Mouse (Mus musculus) heart, embryonic 15.5 days (tissue): ENCODE results near the gene Tlx3. TPM values are rescaled to one million over a fixed set of nuclear protein-coding genes. Genes with fewer than 3 reads are reported as not detected.
A peak's percentile ranks its signal among the peaks of the same experiment; 100 is the strongest.

Experiments used
- ATAC-seq: fragments of 200-750 bp; cut with Nextera tagmentation; replicated peaks from 2 replicates; pipeline ENCODE4 v1.8.0; 2017; ENCODE audit warnings: low read depth, moderate TSS enrichment; ENCODE audit not compliant: insufficient number of reproducible peaks, insufficient read depth, low FRiP score
- H3K27ac ChIP-seq: fragments of 300-500 bp; sonication (generic); 2 replicates; pipeline ENCODE4 v1.5.1; 2015; ENCODE audit warnings: mild to moderate bottlenecking, inconsistent platforms
- H3K27me3 ChIP-seq: fragments of 300-500 bp; sonication (generic); 2 replicates; pipeline ENCODE4 v1.6.1; 2015; ENCODE audit warnings: inconsistent platforms
- H3K36me3 ChIP-seq: fragments of 300-500 bp; sonication (generic); 2 replicates; pipeline ENCODE4 v1.6.1; 2015; ENCODE audit warnings: mild to moderate bottlenecking, inconsistent platforms
- H3K4me1 ChIP-seq: fragments of 300-500 bp; sonication (generic); replicated peaks from 2 replicates; pipeline ENCODE4 v1.6.1; 2015; ENCODE audit warnings: inconsistent platforms
- H3K4me2 ChIP-seq: fragments of 300-500 bp; sonication (generic); 2 replicates; pipeline ENCODE4 v1.6.1; 2015; ENCODE audit warnings: inconsistent platforms, mild to moderate bottlenecking, moderate library complexity
- H3K4me3 ChIP-seq: fragments of 300-500 bp; sonication (generic); 2 replicates; pipeline ENCODE4 v1.5.1; 2015; ENCODE audit warnings: mild to moderate bottlenecking, inconsistent platforms
- H3K9ac ChIP-seq: fragments of 300-500 bp; sonication (generic); 2 replicates; pipeline ENCODE4 v1.6.1; 2015; ENCODE audit warnings: mild to moderate bottlenecking, inconsistent platforms
- H3K9me3 ChIP-seq: fragments of 300-500 bp; sonication (generic); replicated peaks from 2 replicates; pipeline ENCODE4 v1.6.1; 2016; ENCODE audit warnings: inconsistent platforms
- WGBS: fragments of 180-500 bp; shearing (Covaris S2); methylation state at CpG from one replicate; pipeline ENCODE4 v1.1.7; 2015; ENCODE audit warnings: mixed read lengths; 5-methylcytosine and 5-hydroxymethylcytosine counted together
- polyA plus RNA-seq: library from polyadenylated mRNA; unstranded; fragments of >200 nt; fragmentation: Nextera tagmentation; extraction: Ambion mirVana; gene quantifications from 2 replicates; pipeline ENCODE4 v1.2.1, GENCODE M21; 2015

The Tlx3 gene
- polyA plus RNA-seq, 1 experiment from 2014 or later: 0.08 TPM

DNA sequence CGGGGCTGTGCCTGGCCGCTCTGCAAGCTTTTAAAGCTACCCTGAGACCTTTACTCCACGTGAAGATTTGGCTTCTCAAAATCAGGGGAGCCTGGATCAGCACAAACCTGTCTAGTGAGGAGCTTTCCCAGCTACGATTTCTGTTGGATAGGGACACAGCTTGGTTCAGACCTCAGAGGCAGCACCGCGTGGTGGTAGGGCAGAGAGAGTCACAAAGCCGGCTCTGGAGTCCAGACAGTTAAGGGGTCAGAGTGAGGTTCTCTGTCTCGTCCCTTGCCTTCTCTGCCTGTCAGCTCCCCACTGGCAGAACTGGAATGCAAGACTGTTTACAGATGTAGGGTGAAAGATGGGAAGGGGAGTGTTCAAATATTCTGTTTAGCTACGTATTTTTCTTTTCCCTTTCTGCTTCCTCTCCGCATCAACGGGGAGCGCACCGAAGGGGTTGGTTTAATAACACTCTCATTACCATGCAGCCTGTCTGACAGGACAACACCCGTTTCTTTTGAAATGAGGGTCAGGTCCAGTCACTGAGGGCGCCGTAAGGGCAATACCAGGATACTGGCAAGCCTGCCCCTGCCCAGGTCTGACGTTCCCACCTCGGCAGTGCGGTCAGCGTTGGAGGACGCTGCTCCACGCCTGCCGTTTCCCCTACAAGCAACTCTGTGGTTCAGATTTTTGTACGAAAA, 6.8 kb downstream of the Tlx3 start:
- H3K4me3 ChIP-seq: no peak overlapping the region
- 12% methylated on average over 24 of the region's 24 CpGs for WGBS
- no peak for ATAC-seq

GRCm38 (mm10) chr11:33195531-33196446, 7.6 kb downstream of the Tlx3 start:
- Histone ChIP-seq H3K36me3 (no peaks in the 10 kb centered on the region), H3K4me2 (no peak overlapping the region), H3K4me3 (no peak overlapping the region), H3K27ac (no peak overlapping the region), H3K4me1 (peaks cover 9% of the 10 kb centered on the region), H3K9me3 (no peaks in the 10 kb centered on the region), H3K27me3 (peaks cover 96% of the 10 kb centered on the region), H3K9ac (no peak overlapping the region)
- 4% methylated on average over 25 of the region's 25 CpGs for WGBS
- ATAC-seq: no peak

More for the DNA sequence above, 6.8 kb downstream of the Tlx3 start:
- Histone ChIP-seq H3K4me1 (peaks cover 17% of the 10 kb centered on the region), H3K9me3 (no peaks in the 10 kb centered on the region), H3K9ac (no peak overlapping the region), H3K27me3 (peaks cover 96% of the 10 kb centered on the region), H3K36me3 (no peaks in the 10 kb centered on the region), H3K27ac (no peak overlapping the region), H3K4me2 (no peak overlapping the region)

DNA sequence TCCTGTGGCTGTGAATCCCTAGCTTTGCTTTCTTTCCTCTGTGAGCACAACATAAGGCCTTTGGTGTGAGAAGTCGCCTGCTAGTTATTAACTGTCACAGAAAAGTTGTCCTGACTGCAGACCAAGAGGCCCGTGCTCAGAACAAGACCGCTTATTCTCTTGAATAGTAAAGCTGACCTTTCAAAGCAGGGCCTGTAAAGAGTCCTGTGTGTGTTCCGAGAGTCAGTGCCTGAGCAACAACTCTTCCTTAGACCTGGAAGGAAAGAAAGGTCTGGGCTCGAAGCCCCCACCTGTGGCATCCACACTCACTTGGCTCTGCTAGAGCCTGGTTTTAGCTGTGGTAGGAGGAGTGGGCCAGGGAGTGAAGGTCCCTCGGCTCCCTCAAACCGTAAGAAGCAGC, 8.3 kb downstream of the Tlx3 start:
- no peak overlapping the region for H3K9ac ChIP-seq
- H3K27me3 ChIP-seq: peaks cover 96% of the 10 kb centered on the region
- H3K27ac ChIP-seq: no peak overlapping the region
- peaks cover 2% of the 10 kb centered on the region for H3K4me1 ChIP-seq
- H3K4me2 ChIP-seq: no peak overlapping the region
- no peak overlapping the region for H3K4me3 ChIP-seq
- no peaks in the 10 kb centered on the region for H3K9me3 ChIP-seq
- whole genome bisulfite sequencing: 27% methylated on average over 7 of the region's 7 CpGs
- H3K36me3 ChIP-seq: no peaks in the 10 kb centered on the region
- ATAC-seq: no peak

- H3K4me2 ChIP-seq: no peak overlapping the region
- H3K4me3 ChIP-seq: 0 out of 2 replicates have a peak overlapping the region, but pooled peaks have one; percentile 5
- no peaks in the 10 kb centered on the region for H3K9me3 ChIP-seq
These were observed 9.7 kb downstream of the Tlx3 start for GRCm38 (mm10) chr11:33193695-33194094.

DNA sequence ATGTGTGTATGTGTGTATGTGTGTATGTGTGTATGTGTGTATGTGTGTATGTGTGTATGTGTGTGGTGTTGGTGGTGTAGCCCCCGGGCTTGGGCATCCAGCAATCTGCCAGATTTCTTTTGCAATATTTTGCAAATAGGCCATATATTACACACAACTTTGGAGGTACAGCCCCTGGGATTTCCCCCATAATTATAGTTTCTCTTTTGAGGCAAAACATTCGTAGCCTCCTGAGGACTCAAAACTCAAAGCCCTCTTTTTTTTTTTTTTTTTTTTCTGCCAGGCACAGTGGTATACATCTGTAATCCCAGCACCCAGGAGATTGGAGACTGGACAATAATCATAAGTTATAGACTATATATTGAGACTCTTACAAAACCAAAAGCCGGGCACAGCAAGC, 21.6 kb downstream of the Tlx3 start:
- Histone ChIP-seq H3K9me3 (no peaks in the 10 kb centered on the region), H3K36me3 (no peaks in the 10 kb centered on the region), H3K4me2 (no peak overlapping the region), H3K27ac (no peak overlapping the region), H3K9ac (no peak overlapping the region), H3K4me1 (0 out of 2 replicates have a peak, but pooled peaks cover 8% of the 10 kb centered on the region), H3K4me3 (no peak overlapping the region), H3K27me3 (peaks cover 21% of the 10 kb centered on the region)
- ATAC-seq: no peak
- 82% methylated on average over 3 of the region's 3 CpGs for WGBS

More at GRCm38 (mm10) chr11:33193695-33194094, 9.7 kb downstream of the Tlx3 start:
- ATAC-seq: no peak
- WGBS: 1% methylated on average over 12 of the region's 12 CpGs
- Histone ChIP-seq H3K36me3 (no peaks in the 10 kb centered on the region), H3K4me1 (no peaks in the 10 kb centered on the region), H3K9ac (no peak overlapping the region), H3K27me3 (peaks cover 84% of the 10 kb centered on the region), H3K27ac (no peak overlapping the region)

DNA sequence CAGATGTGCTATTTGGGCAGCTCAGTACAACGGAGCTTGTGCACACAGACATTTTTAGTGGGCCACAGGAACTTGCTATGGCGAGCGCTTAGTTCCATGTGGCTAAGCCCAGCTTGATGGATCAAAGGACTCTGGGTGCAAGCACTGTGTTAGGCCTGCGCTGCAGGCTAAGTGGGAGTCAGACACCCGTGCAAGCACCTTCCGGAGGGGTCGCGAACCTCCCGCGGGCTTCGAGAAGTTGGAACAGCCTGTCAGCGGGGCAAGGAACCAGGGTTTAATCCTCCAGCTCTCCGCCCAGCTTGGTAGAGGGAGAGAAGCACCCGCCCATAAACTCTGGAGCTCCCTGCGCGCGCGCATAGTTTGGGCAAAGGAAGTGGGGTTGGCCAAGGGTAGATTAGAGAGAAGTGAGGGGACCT, 22.7 kb downstream of the Tlx3 start:
- ATAC-seq: no peak

GRCm38 (mm10) chr11:33179802-33180201, 23.6 kb downstream of the Tlx3 start:
- 0 out of 2 replicates have a peak, but pooled peaks cover 8% of the 10 kb centered on the region for H3K4me1 ChIP-seq
- peaks cover 31% of the 10 kb centered on the region for H3K27me3 ChIP-seq
- H3K27ac ChIP-seq: no peak overlapping the region
- no peak for ATAC-seq
- H3K4me3 ChIP-seq: no peak overlapping the region
- no peak overlapping the region for H3K9ac ChIP-seq
- H3K36me3 ChIP-seq: no peaks in the 10 kb centered on the region
- H3K9me3 ChIP-seq: no peaks in the 10 kb centered on the region
- WGBS: 54% methylated on average over 1 of the region's 1 CpGs
- no peak overlapping the region for H3K4me2 ChIP-seq

More for the DNA sequence above, 22.7 kb downstream of the Tlx3 start:
- peaks cover 24% of the 10 kb centered on the region for H3K27me3 ChIP-seq
- H3K36me3 ChIP-seq: no peaks in the 10 kb centered on the region
- peak overlapping the region; percentile 61 for H3K4me2 ChIP-seq
- WGBS: 3% methylated on average over 18 of the region's 18 CpGs
- H3K9ac ChIP-seq: 0 out of 2 replicates have a peak overlapping the region, but pooled peaks have one; percentile 21
- H3K4me1 ChIP-seq: 0 out of 2 replicates have a peak, but pooled peaks cover 8% of the 10 kb centered on the region
- H3K27ac ChIP-seq: no peak overlapping the region
- H3K9me3 ChIP-seq: no peaks in the 10 kb centered on the region
- peak overlapping the region; percentile 33 for H3K4me3 ChIP-seq

GRCm38 (mm10) chr11:33176525-33177245, 26.7 kb downstream of the Tlx3 start:
- H3K4me3 ChIP-seq: no peak overlapping the region
- no peaks in the 10 kb centered on the region for H3K9me3 ChIP-seq
- no peak overlapping the region for H3K27ac ChIP-seq
- 0 out of 2 replicates have a peak, but pooled peaks cover 8% of the 10 kb centered on the region for H3K4me1 ChIP-seq
- WGBS: 29% methylated on average over 20 of the region's 20 CpGs
- H3K27me3 ChIP-seq: peaks cover 47% of the 10 kb centered on the region
- H3K36me3 ChIP-seq: no peaks in the 10 kb centered on the region
- H3K9ac ChIP-seq: no peak overlapping the region
- no peak for ATAC-seq
- H3K4me2 ChIP-seq: no peak overlapping the region

DNA sequence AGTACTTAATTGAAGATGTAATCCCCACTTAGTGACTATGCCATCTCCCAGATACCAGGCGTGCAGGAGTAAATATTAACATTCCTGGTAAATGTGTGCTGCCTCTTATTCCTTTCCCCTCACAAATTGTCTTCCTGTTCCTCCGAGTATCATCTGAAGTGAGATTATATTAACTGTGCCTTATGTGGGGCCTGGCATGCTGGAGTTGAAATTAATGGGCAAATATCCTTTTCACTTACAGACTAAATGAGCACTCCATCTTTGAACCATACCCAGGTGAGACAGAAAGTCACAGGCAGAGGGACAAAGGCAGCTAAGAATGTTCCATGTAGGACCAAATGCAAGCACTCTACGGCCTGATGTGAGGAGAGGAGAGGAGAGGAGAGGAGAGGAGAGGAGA, 27.6 kb downstream of the Tlx3 start:
- Histone ChIP-seq H3K27me3 (peaks cover 56% of the 10 kb centered on the region), H3K4me3 (no peak overlapping the region), H3K9ac (no peak overlapping the region), H3K36me3 (no peaks in the 10 kb centered on the region), H3K4me2 (no peak overlapping the region), H3K27ac (no peak overlapping the region), H3K4me1 (0 out of 2 replicates have a peak, but pooled peaks cover 4% of the 10 kb centered on the region), H3K9me3 (no peaks in the 10 kb centered on the region)
- WGBS: 55% methylated on average over 3 of the region's 3 CpGs
- no peak for ATAC-seq

- no peak overlapping the region for H3K4me2 ChIP-seq
- H3K27me3 ChIP-seq: peaks cover 38% of the 10 kb centered on the region
- no peak overlapping the region for H3K9ac ChIP-seq
- H3K4me3 ChIP-seq: no peak overlapping the region
- ATAC-seq: no peak
- H3K36me3 ChIP-seq: no peaks in the 10 kb centered on the region
- 13% methylated on average over 9 of the region's 9 CpGs for WGBS
- H3K9me3 ChIP-seq: no peaks in the 10 kb centered on the region
- no peak overlapping the region for H3K27ac ChIP-seq
- no peaks in the 10 kb centered on the region for H3K4me1 ChIP-seq
These were observed 32.9 kb downstream of the Tlx3 start for GRCm38 (mm10) chr11:33170489-33170888.
